Mouse (Mus musculus) liver, embryonic 16.5 days (tissue): ENCODE data around the gene Efcab7. TPM values are rescaled to one million over a fixed set of nuclear protein-coding genes. Genes with fewer than 3 reads are reported as not detected.

Source experiments
- ATAC-seq: fragments of 200-750 bp; cut with Nextera tagmentation; 2 replicates; pipeline ENCODE4 v1.8.0; 2017; ENCODE audit warnings: low read depth, mild to moderate bottlenecking, moderate number of reproducible peaks, moderate library complexity
- H3K27ac ChIP-seq: fragments of 300-500 bp; sonication (generic); 2 replicates; pipeline ENCODE4 v1.5.1; 2014; ENCODE audit warnings: mild to moderate bottlenecking, low read length
- H3K27me3 ChIP-seq: fragments of 300-500 bp; sonication (generic); 2 replicates; pipeline ENCODE4 v1.6.1; 2014; ENCODE audit warnings: low read depth, low read length, mixed read lengths; ENCODE audit not compliant: control insufficient read depth, insufficient read depth
- H3K36me3 ChIP-seq: fragments of 300-500 bp; sonication (generic); 2 replicates; pipeline ENCODE4 v1.6.1; 2014; ENCODE audit warnings: mild to moderate bottlenecking; ENCODE audit not compliant: control insufficient read depth, insufficient read depth
- H3K4me1 ChIP-seq: fragments of 300-500 bp; sonication (generic); 2 replicates; pipeline ENCODE4 v1.6.1; 2014; ENCODE audit warnings: low read depth, low read length, mixed read lengths; ENCODE audit not compliant: control insufficient read depth
- H3K4me2 ChIP-seq: fragments of 300-500 bp; sonication (generic); 2 replicates; pipeline ENCODE4 v1.6.1; 2014; ENCODE audit warnings: low read depth, low read length, mixed read lengths
- H3K4me3 ChIP-seq: fragments of 300-500 bp; sonication (generic); 2 replicates; pipeline ENCODE4 v1.5.1; 2014; ENCODE audit warnings: low read depth, mild to moderate bottlenecking, low read length
- H3K9ac ChIP-seq: fragments of 300-500 bp; sonication (generic); 2 replicates; pipeline ENCODE4 v1.6.1; 2014; ENCODE audit warnings: low read depth, low read length
- H3K9me3 ChIP-seq: fragments of 300-500 bp; sonication (generic); replicated peaks from 2 replicates; pipeline ENCODE4 v1.6.1; 2016; ENCODE audit warnings: low read length; ENCODE audit not compliant: control insufficient read depth
- WGBS: fragments of 180-500 bp; shearing (Covaris S2); extraction: QIAGEN DNeasy Blood & Tissue Kit; methylation state at CpG from one replicate; pipeline ENCODE4 v1.1.7; 2014; ENCODE audit not compliant: insufficient replicate concordance; 5-methylcytosine and 5-hydroxymethylcytosine counted together
- polyA plus RNA-seq: library from polyadenylated mRNA; unstranded; fragments of >200 nt; fragmentation: Nextera tagmentation; extraction: Ambion mirVana; gene quantifications from 2 replicates; pipeline ENCODE4 v1.2.1, GENCODE M21; 2015

The Efcab7 gene
- polyA plus RNA-seq, 1 experiment from 2014 or later, result 2.4 TPM

DNA sequence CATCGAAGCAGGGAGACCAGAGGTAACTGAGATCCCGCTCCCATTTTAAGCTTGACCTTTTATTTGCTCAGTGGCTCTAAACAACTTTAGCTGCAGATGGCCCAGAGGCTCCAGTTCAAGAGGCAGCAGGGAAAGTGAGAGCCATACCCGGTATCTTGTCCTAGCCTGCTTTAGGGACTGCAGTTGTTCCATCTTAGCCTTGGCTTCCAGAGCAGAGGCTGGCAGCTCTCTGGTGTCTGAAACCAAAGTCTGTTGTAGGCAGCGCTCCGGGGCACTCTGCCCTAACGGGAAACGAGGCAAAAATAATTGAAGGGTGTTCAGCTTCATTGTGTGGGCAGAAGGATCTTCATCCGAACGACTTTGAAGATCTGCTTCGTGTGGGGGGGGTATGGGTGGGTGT lies 126.4 kb downstream of the Efcab7 start:
- ATAC-seq, result no peak
- Histone ChIP-seq H3K4me3 (no peak overlapping the region), H3K9me3 (no peaks in the 10 kb centered on the region), H3K9ac (no peak overlapping the region), H3K4me2 (no peak overlapping the region), H3K27ac (no peak overlapping the region), H3K27me3 (no peaks in the 10 kb centered on the region), H3K4me1 (no peaks in the 10 kb centered on the region), H3K36me3 (no peaks in the 10 kb centered on the region)
- WGBS, result 66% methylated on average over 10 of the region's 10 CpGs

DNA sequence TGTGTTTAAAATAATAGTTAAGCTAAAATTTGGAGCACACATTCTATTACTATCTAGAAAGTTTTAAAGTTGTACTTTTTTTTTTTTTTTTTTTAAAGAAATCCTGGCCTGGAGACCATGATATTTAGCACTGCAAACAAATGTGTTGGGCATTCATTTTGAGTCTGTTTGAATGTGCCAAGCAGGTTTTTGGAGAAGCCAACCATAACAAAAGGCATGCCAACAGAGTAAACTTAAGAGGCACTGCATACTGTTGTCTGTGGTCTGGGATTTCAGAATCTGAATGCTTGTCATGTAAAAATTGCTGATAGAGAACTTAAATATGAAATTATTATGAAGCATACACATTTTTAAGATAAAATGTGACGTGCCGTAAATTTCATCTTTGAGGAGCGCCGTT lies 128.2 kb downstream of the Efcab7 start:
- H3K27me3 ChIP-seq, result no peaks in the 10 kb centered on the region
- no peaks in the 10 kb centered on the region for H3K9me3 ChIP-seq
- H3K4me3 ChIP-seq, result no peak overlapping the region
- H3K4me2 ChIP-seq, result no peak overlapping the region
- no peak overlapping the region for H3K27ac ChIP-seq
- no peak for ATAC-seq
- H3K4me1 ChIP-seq, result no peaks in the 10 kb centered on the region
- WGBS, result 87% methylated on average over 4 of the region's 4 CpGs
- no peak overlapping the region for H3K9ac ChIP-seq
- H3K36me3 ChIP-seq, result no peaks in the 10 kb centered on the region; the same call in 1 of the 2 replicates

DNA sequence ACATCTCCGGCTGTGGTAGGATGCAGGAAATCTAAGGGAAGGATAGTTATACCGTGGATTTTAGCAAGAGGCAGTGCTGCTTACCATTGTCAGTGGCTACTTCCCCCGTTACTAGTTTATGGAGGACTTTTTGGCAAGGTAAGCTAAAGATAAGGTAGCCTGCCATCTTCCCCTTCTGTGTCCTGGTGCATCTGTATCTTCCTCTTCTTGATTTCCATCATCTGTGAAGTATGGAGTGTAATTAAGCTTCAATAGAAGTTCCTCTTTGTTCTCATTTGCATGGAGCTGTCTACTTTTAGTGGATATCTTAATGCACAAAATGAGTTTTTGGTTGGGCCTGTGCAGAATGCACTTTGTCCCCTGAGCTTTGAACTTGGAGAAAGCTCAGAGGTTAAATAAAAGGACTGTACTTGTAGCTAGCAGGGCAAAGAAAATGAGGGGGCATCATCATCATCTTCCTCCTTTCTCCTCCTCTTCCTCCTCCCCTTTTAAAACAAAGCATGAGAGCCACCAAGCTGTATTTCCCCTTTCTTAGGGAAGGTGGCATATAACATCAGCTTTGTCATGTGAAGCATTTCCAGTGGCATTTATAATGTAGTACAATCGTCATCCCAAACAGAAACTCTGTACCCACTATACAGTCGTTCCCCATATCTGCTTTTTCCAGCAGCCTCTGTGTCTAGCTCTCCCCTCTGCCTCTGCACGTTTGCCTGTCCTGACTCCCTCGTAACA lies 129.3 kb downstream of the Efcab7 start:
- H3K4me1 ChIP-seq, result no peaks in the 10 kb centered on the region
- 45% methylated on average over 7 of the region's 7 CpGs for WGBS
- H3K4me2 ChIP-seq, result no peak overlapping the region
- H3K36me3 ChIP-seq, result no peaks in the 10 kb centered on the region; the same call in none of the 2 replicates
- H3K9ac ChIP-seq, result no peak overlapping the region
- no peaks in the 10 kb centered on the region for H3K27me3 ChIP-seq
- no peak for ATAC-seq
- H3K27ac ChIP-seq, result no peak overlapping the region
- no peaks in the 10 kb centered on the region for H3K9me3 ChIP-seq
- no peak overlapping the region for H3K4me3 ChIP-seq

DNA sequence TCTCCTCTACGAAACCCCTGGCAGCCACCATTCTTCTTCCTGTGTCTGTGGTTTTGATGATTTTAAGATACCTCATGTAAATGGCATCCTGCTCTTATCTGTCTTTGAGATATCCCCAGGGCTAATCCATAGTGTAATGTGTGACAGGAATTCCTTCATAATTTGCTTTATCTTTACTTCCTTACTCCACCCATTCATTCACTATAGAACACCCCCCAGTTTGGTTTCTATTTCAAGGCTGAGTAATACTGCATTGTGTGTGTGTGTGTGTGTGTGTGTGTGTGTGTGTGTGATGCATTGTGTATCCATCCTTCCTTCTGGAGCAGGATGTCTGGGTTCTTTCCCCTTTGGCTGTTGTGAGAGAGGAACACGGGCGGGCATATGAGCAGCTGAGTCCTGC lies 130.3 kb downstream of the Efcab7 start:
- Histone ChIP-seq H3K9me3 (no peaks in the 10 kb centered on the region), H3K36me3 (peaks cover 2% of the 10 kb centered on the region), H3K4me2 (no peak overlapping the region), H3K4me1 (no peaks in the 10 kb centered on the region), H3K27ac (no peak overlapping the region), H3K4me3 (no peak overlapping the region), H3K9ac (no peak overlapping the region), H3K27me3 (no peaks in the 10 kb centered on the region)
- no peak for ATAC-seq
- 67% methylated on average over 3 of the region's 3 CpGs for WGBS

Other genes starting within 250 kb of the Efcab7 start
- gene Foxd3, start 172.9 kb upstream of the Efcab7 start, polyA plus RNA-seq, result 0.07 TPM in 1 of 2 replicates, not detected in the other
- 9.7 and 10.3 TPM in 2 replicates for gene Alg6, start 113.5 kb upstream of the Efcab7 start, polyA plus RNA-seq
- 179 and 213 TPM in 2 replicates for gene Pgm1, start 100.2 kb downstream of the Efcab7 start, polyA plus RNA-seq
- 11.6 and 15.1 TPM in 2 replicates for gene Itgb3bp, start 100.6 kb downstream of the Efcab7 start, polyA plus RNA-seq